Mouse (Mus musculus): ENCODE measurements at regions not wholly inside any gene's neighbourhood (a gene's known extent, or its start where the extent isn't known, plus 50 kb on each side); places are given as distances from the start of the nearest gene placed in this dataset.

DNA sequence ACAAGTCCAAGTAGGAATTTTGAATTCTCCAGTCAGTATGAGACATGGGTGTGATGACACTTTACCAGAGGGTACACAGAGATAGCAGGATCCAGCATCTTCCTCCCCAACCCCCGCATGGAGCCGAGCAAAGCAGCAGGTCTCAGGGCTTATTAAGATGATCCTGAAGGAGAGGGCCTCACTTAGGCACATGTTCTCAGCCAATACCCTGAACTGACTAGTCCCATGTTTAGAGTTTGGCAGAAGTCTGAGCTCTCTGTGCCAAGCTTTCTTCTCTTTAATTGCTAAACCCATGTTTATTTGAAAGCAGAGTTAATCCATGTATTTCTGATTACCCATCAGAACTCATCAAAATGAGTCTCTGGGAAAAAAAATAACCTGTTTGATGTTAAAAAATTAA, 402.0 kb downstream of the Atp6ap1l start:
- TF ChIP-seq CTCF (IDR thresholded peaks at IDR 0.05; ENCODE audit: low read depth, low read length): no peak
- TF ChIP-seq POLR2A (IDR thresholded peaks at IDR 0.05; ENCODE audit: insufficient read depth, low read length): no peak
- TF ChIP-seq EP300 (IDR thresholded peaks at IDR 0.05; ENCODE audit: insufficient read depth, low read depth, low read length): no peak
